Mouse (Mus musculus) forebrain, embryonic 13.5 days (tissue): ENCODE data around the gene Foxp1. TPM values are rescaled to one million over a fixed set of nuclear protein-coding genes. Genes with fewer than 3 reads are reported as not detected.

ENCODE experiments used
- ATAC-seq: fragments of 200-750 bp; cut with Nextera tagmentation; 2 replicates; pipeline ENCODE4 v1.8.0; 2017
- H3K27ac ChIP-seq: fragments of 300-500 bp; sonication (generic); 2 replicates; pipeline ENCODE4 v1.5.1; 2015; ENCODE audit warnings: inconsistent platforms, mild to moderate bottlenecking, moderate library complexity
- H3K27me3 ChIP-seq: fragments of 300-500 bp; sonication (generic); 2 replicates; pipeline ENCODE4 v1.6.1; 2015; ENCODE audit warnings: mild to moderate bottlenecking, inconsistent platforms
- H3K36me3 ChIP-seq: fragments of 300-500 bp; sonication (generic); 2 replicates; pipeline ENCODE4 v1.6.1; 2015; ENCODE audit warnings: mild to moderate bottlenecking, inconsistent platforms; ENCODE audit not compliant: poor library complexity, severe bottlenecking
- H3K4me1 ChIP-seq: fragments of 300-500 bp; sonication (generic); 2 replicates; pipeline ENCODE4 v1.6.1; 2015; ENCODE audit warnings: inconsistent platforms
- H3K4me2 ChIP-seq: fragments of 300-500 bp; sonication (generic); 2 replicates; pipeline ENCODE4 v1.6.1; 2015; ENCODE audit warnings: inconsistent platforms, mild to moderate bottlenecking, moderate library complexity
- H3K4me3 ChIP-seq: fragments of 300-500 bp; sonication (generic); 2 replicates; pipeline ENCODE4 v1.5.1; 2015; ENCODE audit warnings: mild to moderate bottlenecking, inconsistent platforms
- H3K9ac ChIP-seq: fragments of 300-500 bp; sonication (generic); 2 replicates; pipeline ENCODE4 v1.6.1; 2015; ENCODE audit warnings: mild to moderate bottlenecking, inconsistent platforms
- H3K9me3 ChIP-seq: fragments of 300-500 bp; sonication (generic); replicated peaks from 2 replicates; pipeline ENCODE4 v1.6.1; 2016; ENCODE audit warnings: inconsistent platforms
- WGBS: fragments of 180-500 bp; shearing (Covaris S2); methylation state at CpG from one replicate; pipeline ENCODE4 v1.1.7; 2015; 5-methylcytosine and 5-hydroxymethylcytosine counted together
- polyA plus RNA-seq: library from polyadenylated mRNA; unstranded; fragments of >200 nt; fragmentation: Nextera tagmentation; extraction: Ambion mirVana; gene quantifications from 2 replicates; pipeline ENCODE4 v1.2.1, GENCODE M21; 2015

Foxp1 gene
- polyA plus RNA-seq, 1 experiment from 2014 or later = 51.3 TPM

DNA sequence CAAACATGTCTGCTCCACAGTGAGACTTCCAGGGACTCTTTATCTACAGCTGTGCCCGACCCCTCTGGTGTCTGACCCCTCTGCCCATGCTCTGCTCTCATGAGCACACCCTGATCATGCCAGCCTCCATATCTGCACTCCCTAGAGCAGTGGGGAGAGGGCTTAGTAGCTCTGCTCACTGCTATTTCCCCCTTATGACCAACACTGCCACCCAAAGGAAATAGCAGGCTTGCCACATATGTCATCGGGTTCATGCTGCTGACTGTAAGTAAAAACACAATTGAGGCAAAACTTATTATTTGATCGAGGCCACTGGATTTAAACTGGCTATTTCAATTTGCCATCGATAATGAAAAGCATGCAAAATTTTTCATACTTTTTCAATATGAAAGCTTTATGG, 270.6 kb downstream of the Foxp1 start:
- Histone ChIP-seq H3K27ac (no peak overlapping the region), H3K4me2 (no peak overlapping the region), H3K9me3 (no peaks in the 10 kb centered on the region), H3K36me3 (no peaks in the 10 kb centered on the region), H3K4me1 (no peaks in the 10 kb centered on the region), H3K4me3 (no peak overlapping the region), H3K9ac (no peak overlapping the region), H3K27me3 (no peaks in the 10 kb centered on the region)
- ATAC-seq = no peak
- 95% methylated on average over 4 of the region's 4 CpGs for WGBS

DNA sequence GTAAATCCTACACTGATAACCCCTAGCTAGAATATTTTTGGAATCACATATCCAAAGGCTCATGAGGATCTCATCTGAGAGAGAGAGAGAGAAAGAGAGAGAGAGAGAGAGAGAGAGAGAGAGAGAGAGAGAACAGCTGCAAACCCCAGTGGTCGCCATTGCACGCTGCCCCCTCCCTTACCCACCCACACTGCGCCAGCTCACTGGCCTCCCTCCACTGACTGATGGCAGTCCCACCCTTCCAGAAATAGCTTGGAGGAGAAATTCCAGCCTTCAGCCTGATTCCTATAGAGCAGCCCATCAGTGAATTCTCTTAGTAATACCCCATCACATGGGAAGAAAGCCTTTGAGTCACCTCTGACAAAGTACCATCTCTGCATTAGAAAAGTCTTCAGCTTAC, 271.3 kb downstream of the Foxp1 start:
- no peak overlapping the region for H3K27ac ChIP-seq
- no peaks in the 10 kb centered on the region for H3K27me3 ChIP-seq
- no peak for ATAC-seq
- no peak overlapping the region for H3K9ac ChIP-seq
- 89% methylated on average over 3 of the region's 3 CpGs for WGBS
- no peak overlapping the region for H3K4me3 ChIP-seq
- no peaks in the 10 kb centered on the region for H3K4me1 ChIP-seq
- no peaks in the 10 kb centered on the region for H3K36me3 ChIP-seq
- H3K9me3 ChIP-seq = no peaks in the 10 kb centered on the region
- no peak overlapping the region for H3K4me2 ChIP-seq

DNA sequence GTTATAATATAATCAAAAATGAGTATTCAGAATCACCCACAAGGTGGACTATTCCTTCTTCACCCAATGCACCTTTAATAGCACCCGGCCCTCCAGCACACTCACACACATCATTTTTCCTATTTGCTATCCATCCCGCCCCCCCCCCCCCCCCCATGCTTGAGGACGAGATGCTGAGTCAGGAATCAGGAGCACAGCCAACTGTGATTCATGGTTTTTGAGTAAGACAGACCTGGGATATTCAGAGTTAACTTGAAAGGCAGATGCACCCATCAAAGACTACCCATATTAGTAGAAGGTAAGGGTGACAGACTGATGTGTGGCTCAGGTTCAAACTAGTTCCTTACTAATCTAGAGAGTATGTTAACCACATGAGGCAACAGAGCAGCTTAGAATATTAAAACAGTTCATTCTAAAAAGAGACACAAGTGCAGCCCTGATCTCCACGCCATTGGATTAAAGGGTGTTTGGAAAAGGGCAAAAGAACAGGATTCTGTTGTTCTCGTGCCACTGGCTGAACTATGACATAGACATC, 273.0 kb downstream of the Foxp1 start:
- Histone ChIP-seq H3K4me2 (no peak overlapping the region), H3K36me3 (no peaks in the 10 kb centered on the region), H3K9me3 (no peaks in the 10 kb centered on the region), H3K27me3 (no peaks in the 10 kb centered on the region), H3K27ac (no peak overlapping the region), H3K4me1 (no peaks in the 10 kb centered on the region), H3K4me3 (no peak overlapping the region), H3K9ac (no peak overlapping the region)
- 80% methylated on average over 5 of the region's 5 CpGs for WGBS
- ATAC-seq = no peak

DNA sequence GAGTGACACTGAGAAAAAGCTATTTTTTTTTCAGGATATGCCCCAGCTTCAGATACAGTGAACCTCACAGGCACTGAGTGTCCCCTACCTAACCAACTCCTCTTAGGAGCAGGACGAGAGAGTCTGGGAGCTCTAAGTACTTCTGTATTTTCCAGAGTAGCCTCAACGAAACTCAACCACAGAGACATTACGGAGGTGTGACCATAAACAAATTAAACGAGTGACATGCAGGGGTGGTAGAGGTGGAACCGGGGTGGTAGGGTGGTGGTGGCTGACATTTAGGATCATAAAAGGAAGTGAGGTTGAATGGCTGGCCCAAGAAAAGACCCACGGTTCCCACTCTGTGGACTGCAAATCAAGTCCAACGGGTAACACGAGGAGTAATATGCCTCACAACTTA, 274.1 kb downstream of the Foxp1 start:
- H3K9me3 ChIP-seq = no peaks in the 10 kb centered on the region
- H3K27me3 ChIP-seq = no peaks in the 10 kb centered on the region
- H3K4me3 ChIP-seq = no peak overlapping the region
- H3K27ac ChIP-seq = no peak overlapping the region
- H3K4me2 ChIP-seq = no peak overlapping the region
- no peaks in the 10 kb centered on the region for H3K36me3 ChIP-seq
- no peak overlapping the region for H3K9ac ChIP-seq
- WGBS = 90% methylated on average over 8 of the region's 8 CpGs
- ATAC-seq = no peak
- no peaks in the 10 kb centered on the region for H3K4me1 ChIP-seq

DNA sequence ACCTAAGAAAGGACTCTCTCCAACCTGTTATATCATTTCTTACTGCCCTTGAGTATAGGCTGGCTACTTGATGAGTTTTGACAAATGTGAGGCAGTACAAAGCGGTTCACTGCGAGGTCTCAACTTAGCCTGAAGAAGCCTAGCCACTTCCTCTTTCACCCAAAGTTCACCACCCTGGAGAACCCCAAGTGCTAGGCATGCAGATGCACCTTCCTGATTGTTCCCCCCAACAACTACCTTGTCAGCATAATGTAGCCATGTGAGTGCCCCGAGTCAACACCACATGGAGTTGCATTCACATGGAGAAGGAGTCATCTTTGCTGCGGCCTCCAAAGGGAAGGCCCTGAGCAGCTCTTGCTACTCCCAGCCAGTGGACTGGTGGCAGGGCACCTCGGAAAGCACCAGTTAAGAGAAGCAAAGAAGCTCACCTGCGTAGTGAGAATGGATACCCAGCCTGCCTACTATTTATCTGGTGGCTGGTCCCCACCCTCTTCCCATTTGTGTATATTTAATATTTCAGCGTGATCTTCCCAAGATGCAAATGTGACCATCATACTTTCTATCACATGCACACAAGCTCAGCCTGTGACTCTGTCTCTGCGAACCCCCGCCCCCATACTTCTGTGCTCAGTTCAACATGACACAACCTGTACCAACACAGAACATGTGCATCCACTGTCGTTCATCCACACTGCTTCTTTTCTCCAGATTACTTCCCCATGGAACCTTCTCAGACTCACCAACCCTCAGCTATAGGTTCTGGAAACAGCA, 280.7 kb downstream of the Foxp1 start:
- Histone ChIP-seq H3K4me1 (no peaks in the 10 kb centered on the region), H3K4me3 (no peak overlapping the region), H3K36me3 (no peaks in the 10 kb centered on the region), H3K27me3 (no peaks in the 10 kb centered on the region), H3K9me3 (no peaks in the 10 kb centered on the region), H3K27ac (no peak overlapping the region), H3K9ac (no peak overlapping the region), H3K4me2 (no peak overlapping the region)
- ATAC-seq = no peak
- 96% methylated on average over 10 of the region's 10 CpGs for WGBS

DNA sequence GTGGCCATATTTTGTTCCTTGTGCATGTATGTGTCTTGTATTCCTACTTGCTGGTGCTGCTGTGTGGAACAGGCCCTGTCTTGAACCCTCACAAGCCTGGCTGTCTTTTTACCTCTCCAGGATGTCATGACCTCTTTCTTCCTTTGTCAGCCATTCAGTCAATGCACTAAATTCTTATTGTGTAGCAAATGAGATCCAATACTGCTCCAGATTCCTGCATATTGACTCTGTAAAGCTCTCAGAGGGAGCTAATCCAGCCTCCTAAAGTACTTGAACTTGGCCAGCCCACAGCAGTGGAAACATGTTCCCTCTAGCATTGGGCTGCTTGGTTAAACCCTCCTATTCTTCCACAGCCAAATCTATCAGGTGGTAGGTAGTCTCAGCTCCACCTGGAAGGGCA, 281.8 kb downstream of the Foxp1 start:
- no peak overlapping the region for H3K9ac ChIP-seq
- H3K4me3 ChIP-seq = no peak overlapping the region
- H3K4me1 ChIP-seq = no peaks in the 10 kb centered on the region
- no peaks in the 10 kb centered on the region for H3K9me3 ChIP-seq
- no peak overlapping the region for H3K27ac ChIP-seq
- no peak for ATAC-seq
- H3K27me3 ChIP-seq = no peaks in the 10 kb centered on the region
- H3K36me3 ChIP-seq = no peaks in the 10 kb centered on the region
- no peak overlapping the region for H3K4me2 ChIP-seq

DNA sequence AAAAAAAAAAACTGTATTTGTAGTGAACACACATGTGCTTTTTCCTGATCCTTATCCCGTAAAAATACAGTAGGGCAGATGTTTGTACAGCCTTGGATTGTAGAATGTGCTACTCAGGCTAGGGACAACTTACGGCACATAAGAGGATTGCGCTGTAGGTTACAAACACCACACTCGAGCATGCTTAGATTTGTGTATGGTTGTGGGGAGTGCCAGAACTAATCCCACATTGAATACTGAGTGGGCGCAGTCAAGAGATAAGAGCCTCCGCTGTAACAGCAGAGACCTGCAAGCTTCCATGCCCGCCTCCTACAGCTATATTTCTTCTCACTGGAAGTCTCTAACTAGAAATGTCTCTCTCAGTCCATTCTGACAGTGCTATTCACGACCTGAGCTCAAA, 286.9 kb downstream of the Foxp1 start:
- H3K9me3 ChIP-seq = no peaks in the 10 kb centered on the region
- H3K4me3 ChIP-seq = no peak overlapping the region
- peaks cover 12% of the 10 kb centered on the region for H3K4me1 ChIP-seq
- H3K36me3 ChIP-seq = no peaks in the 10 kb centered on the region
- no peak overlapping the region for H3K4me2 ChIP-seq
- no peak overlapping the region for H3K9ac ChIP-seq
- no peak for ATAC-seq
- no peaks in the 10 kb centered on the region for H3K27me3 ChIP-seq
- WGBS = 84% methylated on average over 8 of the region's 8 CpGs
- no peak overlapping the region for H3K27ac ChIP-seq

DNA sequence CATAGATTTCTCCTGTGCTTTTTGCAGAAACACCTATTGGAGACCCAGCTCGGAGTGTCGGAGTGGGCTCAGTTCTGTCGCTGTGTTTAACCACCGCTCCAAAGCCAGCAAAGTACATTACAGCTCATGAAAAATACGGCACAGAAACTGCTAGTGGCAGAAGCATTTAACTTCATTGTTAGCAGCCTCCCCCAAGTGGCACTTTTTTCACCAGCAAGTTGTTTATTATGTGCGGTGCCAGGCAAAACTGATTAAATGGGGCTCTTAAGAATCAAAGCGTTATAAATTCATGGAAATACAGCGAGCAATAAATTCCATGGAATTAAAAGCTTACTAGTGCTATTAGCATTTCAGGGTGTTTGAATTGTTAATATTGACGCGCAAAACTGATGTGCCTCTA, 289.1 kb downstream of the Foxp1 start:
- H3K36me3 ChIP-seq = no peaks in the 10 kb centered on the region
- ATAC-seq = no peak
- H3K4me2 ChIP-seq = no peak overlapping the region
- 54% methylated on average over 10 of the region's 10 CpGs for WGBS
- no peaks in the 10 kb centered on the region for H3K27me3 ChIP-seq
- H3K4me3 ChIP-seq = no peak overlapping the region
- no peak overlapping the region for H3K9ac ChIP-seq
- H3K27ac ChIP-seq = no peak overlapping the region
- H3K4me1 ChIP-seq = peaks cover 12% of the 10 kb centered on the region
- no peaks in the 10 kb centered on the region for H3K9me3 ChIP-seq

DNA sequence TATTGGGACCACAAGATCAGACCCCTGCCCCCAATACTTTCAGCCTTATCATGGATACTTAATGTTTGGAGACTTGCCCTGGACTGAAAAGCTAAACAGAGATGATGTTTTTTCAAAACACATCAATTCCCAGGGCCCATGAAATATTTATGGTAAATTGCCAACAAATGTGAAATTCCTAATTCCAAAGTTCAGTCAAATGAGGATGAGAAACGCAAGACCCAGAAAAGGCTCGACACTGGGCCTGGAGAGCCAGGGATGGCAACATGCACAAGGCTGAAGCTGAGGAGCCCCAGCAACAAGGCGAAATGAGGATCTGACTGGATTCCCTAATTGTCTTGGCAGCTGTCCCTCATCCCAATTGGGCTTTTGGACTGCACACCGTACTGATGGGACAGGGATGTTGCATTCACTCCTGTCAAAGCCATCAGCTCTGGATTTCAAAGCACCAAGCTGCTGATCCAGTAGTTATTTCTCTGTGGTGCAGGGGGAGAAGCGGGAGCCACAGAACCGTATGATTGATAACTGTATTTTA, 294.1 kb downstream of the Foxp1 start:
- no peak for ATAC-seq
- 80% methylated on average over 6 of the region's 6 CpGs for WGBS
- Histone ChIP-seq H3K27me3 (no peaks in the 10 kb centered on the region), H3K9me3 (no peaks in the 10 kb centered on the region), H3K4me2 (no peak overlapping the region), H3K27ac (no peak overlapping the region), H3K4me3 (no peak overlapping the region), H3K36me3 (no peaks in the 10 kb centered on the region), H3K4me1 (peaks cover 12% of the 10 kb centered on the region), H3K9ac (no peak overlapping the region)

DNA sequence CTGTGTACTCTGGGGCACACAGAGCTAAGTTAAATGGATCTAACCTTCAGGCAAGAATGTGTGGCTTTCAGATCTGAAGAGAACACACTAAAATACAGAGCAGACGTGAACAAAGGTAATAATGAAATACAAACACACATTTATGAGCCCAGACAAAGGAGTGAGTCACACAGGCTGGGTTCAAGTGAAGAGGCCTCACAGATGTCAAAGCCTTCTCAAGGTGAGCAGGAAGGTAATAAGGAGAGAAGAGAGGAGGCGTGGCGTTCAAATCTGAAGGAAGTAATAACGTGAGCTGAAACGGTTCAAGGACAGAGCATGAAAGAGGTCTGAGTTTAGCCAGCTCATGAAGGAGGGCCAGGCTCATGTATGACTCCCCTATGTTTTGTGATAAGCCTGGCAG, 301.4 kb downstream of the Foxp1 start:
- Histone ChIP-seq H3K4me3 (no peak overlapping the region), H3K4me1 (peaks cover 17% of the 10 kb centered on the region), H3K27me3 (no peaks in the 10 kb centered on the region), H3K4me2 (no peak overlapping the region), H3K36me3 (no peaks in the 10 kb centered on the region), H3K9ac (no peak overlapping the region), H3K27ac (no peak overlapping the region), H3K9me3 (no peaks in the 10 kb centered on the region)
- no peak for ATAC-seq
- 94% methylated on average over 5 of the region's 5 CpGs for WGBS

DNA sequence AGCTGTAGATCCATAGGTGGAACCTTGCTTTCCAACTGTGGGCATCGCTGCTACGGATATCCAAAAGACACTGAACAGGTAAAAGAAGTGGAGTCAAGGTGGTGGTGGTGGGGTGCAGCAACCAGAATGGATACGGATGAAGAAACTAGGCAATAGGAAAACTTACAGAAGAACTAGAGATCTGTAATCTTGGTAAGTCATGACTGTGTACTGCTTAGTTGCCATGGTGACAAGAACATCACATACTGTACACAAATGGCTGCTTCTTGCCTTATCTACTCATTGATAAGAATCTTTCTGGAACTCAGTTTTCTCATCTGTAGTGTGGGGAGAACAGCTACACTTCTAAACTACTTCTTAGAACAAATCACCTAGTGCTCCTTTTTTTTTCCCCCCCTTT, 302.0 kb downstream of the Foxp1 start:
- Histone ChIP-seq H3K4me1 (peaks cover 17% of the 10 kb centered on the region), H3K4me3 (no peak overlapping the region), H3K27ac (no peak overlapping the region), H3K9ac (no peak overlapping the region), H3K36me3 (no peaks in the 10 kb centered on the region), H3K4me2 (no peak overlapping the region), H3K27me3 (no peaks in the 10 kb centered on the region), H3K9me3 (no peaks in the 10 kb centered on the region)
- no peak for ATAC-seq
- 98% methylated on average over 3 of the region's 3 CpGs for WGBS

DNA sequence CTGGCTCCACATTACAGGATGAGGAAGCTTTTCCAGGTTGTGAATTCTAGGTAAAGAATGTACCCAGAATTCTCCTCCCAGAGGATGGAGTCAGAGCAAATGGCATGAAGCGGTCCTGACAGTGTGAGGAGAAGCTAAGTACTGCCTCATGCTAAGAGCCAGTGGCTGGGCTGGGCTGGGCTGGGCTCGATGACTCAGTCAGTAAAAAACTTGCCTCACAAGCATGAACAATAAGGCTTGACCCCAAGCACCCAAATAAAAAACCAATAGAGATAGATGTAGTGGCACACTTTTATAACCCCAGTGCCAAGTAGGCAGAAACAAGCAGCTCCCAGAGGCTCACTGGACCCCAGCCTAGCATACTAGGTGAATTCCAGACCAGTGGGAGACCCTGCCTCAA, 304.7 kb downstream of the Foxp1 start:
- H3K4me1 ChIP-seq = peaks cover 12% of the 10 kb centered on the region
- no peak overlapping the region for H3K4me2 ChIP-seq
- H3K27ac ChIP-seq = no peak overlapping the region
- no peaks in the 10 kb centered on the region for H3K9me3 ChIP-seq
- 65% methylated on average over 2 of the region's 2 CpGs for WGBS
- no peak for ATAC-seq
- no peaks in the 10 kb centered on the region for H3K36me3 ChIP-seq
- no peaks in the 10 kb centered on the region for H3K27me3 ChIP-seq
- no peak overlapping the region for H3K4me3 ChIP-seq
- no peak overlapping the region for H3K9ac ChIP-seq

DNA sequence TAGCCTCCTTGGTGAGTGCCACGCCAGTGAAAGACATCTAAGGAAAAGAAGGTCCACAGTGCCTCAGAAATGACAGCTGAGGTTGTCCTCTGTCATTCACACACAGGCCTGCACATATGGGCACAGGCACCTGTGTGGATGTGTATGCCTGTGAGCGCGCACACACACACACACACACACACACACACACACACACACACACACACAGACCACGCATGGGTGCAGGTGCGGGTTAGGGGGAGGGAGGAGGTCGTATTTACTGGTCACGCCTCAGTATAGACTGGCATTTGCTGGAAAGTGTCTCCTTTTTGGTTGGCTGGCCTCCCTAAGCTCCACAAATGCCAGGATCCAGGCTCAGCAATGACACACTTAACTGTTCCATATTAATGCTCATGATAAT, 305.4 kb downstream of the Foxp1 start:
- ATAC-seq = no peak
- no peak overlapping the region for H3K27ac ChIP-seq
- 77% methylated on average over 7 of the region's 7 CpGs for WGBS

More for the DNA sequence above, 305.4 kb downstream of the Foxp1 start:
- H3K4me2 ChIP-seq = no peak overlapping the region
- H3K4me3 ChIP-seq = no peak overlapping the region
- H3K36me3 ChIP-seq = no peaks in the 10 kb centered on the region
- H3K4me1 ChIP-seq = peaks cover 12% of the 10 kb centered on the region
- H3K27me3 ChIP-seq = no peaks in the 10 kb centered on the region
- H3K9me3 ChIP-seq = no peaks in the 10 kb centered on the region
- no peak overlapping the region for H3K9ac ChIP-seq
